Mouse (Mus musculus): ENCODE measurements around the gene Fam171a1. TPM values are rescaled to one million over a fixed set of nuclear protein-coding genes. Genes with fewer than 3 reads are reported as not detected.

The Fam171a1 gene
- total and polyA plus RNA-seq, 2 experiments from 2014 or later = 35.4 to 56.5 TPM

GRCm38 (mm10) chr2:3134580-3135296 lies 20.7 kb downstream of the Fam171a1 start:
- ATAC-seq = no peak
- Histone ChIP-seq H3K4me1 (ENCODE audit: insufficient read depth, low read length) (no peaks in the 10 kb centered on the region; the same call in none of the 2 replicates), H3K4me3 (ENCODE audit: low read length) (no peak overlapping the region), H3K9me3 (ENCODE audit: low read length) (no peaks in the 10 kb centered on the region), H3K27me3 (ENCODE audit: insufficient read depth, low read length) (no peaks in the 10 kb centered on the region), H3K4me2 (ENCODE audit: low read depth, low read length) (no peak overlapping the region), H3K9ac (replicated peaks; ENCODE audit: low read length) (no peak overlapping the region), H3K36me3 (ENCODE audit: insufficient read depth, low read length) (no peaks in the 10 kb centered on the region), H3K27ac (no peak overlapping the region)
- DNase-seq (ENCODE audit: low spot score) = no peak
- 33% methylated on average over 12 of the region's 12 CpGs for WGBS
- no peak for TF ChIP-seq CTCF (IDR thresholded peaks at IDR 0.05; ENCODE audit: low read depth)

- no peak for TF ChIP-seq CTCF (IDR thresholded peaks at IDR 0.05; ENCODE audit: low read depth)
- no peak overlapping the region for H3K4me3 ChIP-seq (ENCODE audit: low read length)
- no peaks in the 10 kb centered on the region; the same call in none of the 2 replicates for H3K4me1 ChIP-seq (ENCODE audit: insufficient read depth, low read length)
- H3K9me3 ChIP-seq (ENCODE audit: low read length) = no peaks in the 10 kb centered on the region
- no peak overlapping the region for H3K9ac ChIP-seq (replicated peaks; ENCODE audit: low read length)
- H3K27ac ChIP-seq = no peak overlapping the region
- DNase-seq (ENCODE audit: low spot score) = no peak
- H3K27me3 ChIP-seq (ENCODE audit: insufficient read depth, low read length) = no peaks in the 10 kb centered on the region
- WGBS = 39% methylated on average over 2 of the region's 2 CpGs
- no peak for ATAC-seq
- no peak overlapping the region for H3K4me2 ChIP-seq (ENCODE audit: low read depth, low read length)
- no peaks in the 10 kb centered on the region for H3K36me3 ChIP-seq (ENCODE audit: insufficient read depth, low read length)
Observed at GRCm38 (mm10) chr2:3135297-3135684, 21.3 kb downstream of the Fam171a1 start.

- no peak overlapping the region for H3K27ac ChIP-seq
- no peak overlapping the region for H3K4me2 ChIP-seq (ENCODE audit: low read depth, low read length)
- H3K9me3 ChIP-seq (ENCODE audit: low read length) = no peaks in the 10 kb centered on the region
- no peaks in the 10 kb centered on the region; the same call in 1 of the 2 replicates for H3K4me1 ChIP-seq (ENCODE audit: insufficient read depth, low read length)
- H3K4me3 ChIP-seq (ENCODE audit: low read length) = no peak overlapping the region
- 61% methylated on average over 2 of the region's 2 CpGs for WGBS
- no peak for TF ChIP-seq CTCF (IDR thresholded peaks at IDR 0.05; ENCODE audit: low read depth)
- DNase-seq (ENCODE audit: low spot score) (no peak), ATAC-seq (no peak)
- H3K36me3 ChIP-seq (ENCODE audit: insufficient read depth, low read length) = no peaks in the 10 kb centered on the region
- H3K27me3 ChIP-seq (ENCODE audit: insufficient read depth, low read length) = no peaks in the 10 kb centered on the region
- no peak overlapping the region for H3K9ac ChIP-seq (replicated peaks; ENCODE audit: low read length)
Observed at GRCm38 (mm10) chr2:3138308-3138707, 24.3 kb downstream of the Fam171a1 start.

GRCm38 (mm10) chr2:3139065-3139464 lies 25.0 kb downstream of the Fam171a1 start:
- WGBS = 86% methylated on average over 2 of the region's 2 CpGs
- no peak overlapping the region for H3K27ac ChIP-seq
- DNase-seq (ENCODE audit: low spot score) = no peak

GRCm38 (mm10) chr2:3139578-3139977 lies 25.6 kb downstream of the Fam171a1 start:
- Histone ChIP-seq H3K9me3 (ENCODE audit: low read length) (no peaks in the 10 kb centered on the region), H3K27ac (no peak overlapping the region), H3K4me1 (ENCODE audit: insufficient read depth, low read length) (no peaks in the 10 kb centered on the region; the same call in 1 of the 2 replicates), H3K4me3 (ENCODE audit: low read length) (no peak overlapping the region), H3K9ac (replicated peaks; ENCODE audit: low read length) (no peak overlapping the region), H3K27me3 (ENCODE audit: insufficient read depth, low read length) (no peaks in the 10 kb centered on the region), H3K4me2 (ENCODE audit: low read depth, low read length) (no peak overlapping the region), H3K36me3 (ENCODE audit: insufficient read depth, low read length) (no peaks in the 10 kb centered on the region)
- no peak for TF ChIP-seq CTCF (IDR thresholded peaks at IDR 0.05; ENCODE audit: low read depth)
- 20% methylated on average over 3 of the region's 3 CpGs for WGBS
- DNase-seq (ENCODE audit: low spot score) (no peak), ATAC-seq (no peak)

More at GRCm38 (mm10) chr2:3139065-3139464, 25.0 kb downstream of the Fam171a1 start:
- H3K9ac ChIP-seq (replicated peaks; ENCODE audit: low read length) = no peak overlapping the region
- no peaks in the 10 kb centered on the region for H3K9me3 ChIP-seq (ENCODE audit: low read length)
- ATAC-seq = no peak
- H3K36me3 ChIP-seq (ENCODE audit: insufficient read depth, low read length) = no peaks in the 10 kb centered on the region
- no peak overlapping the region for H3K4me3 ChIP-seq (ENCODE audit: low read length)
- no peak for TF ChIP-seq CTCF (IDR thresholded peaks at IDR 0.05; ENCODE audit: low read depth)
- H3K27me3 ChIP-seq (ENCODE audit: insufficient read depth, low read length) = no peaks in the 10 kb centered on the region
- no peaks in the 10 kb centered on the region; the same call in 1 of the 2 replicates for H3K4me1 ChIP-seq (ENCODE audit: insufficient read depth, low read length)
- H3K4me2 ChIP-seq (ENCODE audit: low read depth, low read length) = no peak overlapping the region

GRCm38 (mm10) chr2:3140585-3140984 lies 26.6 kb downstream of the Fam171a1 start:
- no peak; the same call in 1 of the 2 replicates for ATAC-seq
- Histone ChIP-seq H3K27me3 (ENCODE audit: insufficient read depth, low read length) (no peaks in the 10 kb centered on the region), H3K9me3 (ENCODE audit: low read length) (no peaks in the 10 kb centered on the region), H3K4me3 (ENCODE audit: low read length) (no peak overlapping the region), H3K9ac (replicated peaks; ENCODE audit: low read length) (no peak overlapping the region), H3K36me3 (ENCODE audit: insufficient read depth, low read length) (no peaks in the 10 kb centered on the region), H3K27ac (no peak overlapping the region), H3K4me2 (ENCODE audit: low read depth, low read length) (no peak overlapping the region), H3K4me1 (ENCODE audit: insufficient read depth, low read length) (no peaks in the 10 kb centered on the region; the same call in 1 of the 2 replicates)
- DNase-seq (ENCODE audit: low spot score) = no peak
- WGBS = 53% methylated on average over 5 of the region's 5 CpGs
- TF ChIP-seq CTCF (IDR thresholded peaks at IDR 0.05; ENCODE audit: low read depth) = no peak

- Histone ChIP-seq H3K4me1 (ENCODE audit: insufficient read depth, low read length) (no peaks in the 10 kb centered on the region; the same call in 1 of the 2 replicates), H3K27me3 (ENCODE audit: insufficient read depth, low read length) (no peaks in the 10 kb centered on the region), H3K27ac (no peak overlapping the region), H3K9me3 (ENCODE audit: low read length) (no peaks in the 10 kb centered on the region), H3K9ac (replicated peaks; ENCODE audit: low read length) (no peak overlapping the region), H3K4me3 (ENCODE audit: low read length) (no peak overlapping the region), H3K4me2 (ENCODE audit: low read depth, low read length) (no peak overlapping the region), H3K36me3 (ENCODE audit: insufficient read depth, low read length) (no peaks in the 10 kb centered on the region)
- WGBS = 82% methylated on average over 4 of the region's 4 CpGs
- ATAC-seq = no peak
- no peak for TF ChIP-seq CTCF (IDR thresholded peaks at IDR 0.05; ENCODE audit: low read depth)
- no peak for DNase-seq (ENCODE audit: low spot score)
Observed at GRCm38 (mm10) chr2:3141804-3142203, 27.8 kb downstream of the Fam171a1 start.
